Mouse (Mus musculus) lung, adult 2 months (tissue): ENCODE results near the gene Tmem59.

Experiments
- CTCF ChIP-seq: fragments of 200-500 bp; IDR thresholded peaks from 2 replicates; pipeline ENCODE4 v1.5.1; 2011; ENCODE audit warnings: mild to moderate bottlenecking, low read length, control low read depth; ENCODE audit not compliant: insufficient read depth
- POLR2A ChIP-seq: fragments of 200-500 bp; IDR thresholded peaks from 2 replicates; pipeline ENCODE4 v1.6.1; 2011; ENCODE audit warnings: low read depth, mild to moderate bottlenecking, control low read depth, low read length, borderline replicate concordance; ENCODE audit errors: extremely low read depth

DNA sequence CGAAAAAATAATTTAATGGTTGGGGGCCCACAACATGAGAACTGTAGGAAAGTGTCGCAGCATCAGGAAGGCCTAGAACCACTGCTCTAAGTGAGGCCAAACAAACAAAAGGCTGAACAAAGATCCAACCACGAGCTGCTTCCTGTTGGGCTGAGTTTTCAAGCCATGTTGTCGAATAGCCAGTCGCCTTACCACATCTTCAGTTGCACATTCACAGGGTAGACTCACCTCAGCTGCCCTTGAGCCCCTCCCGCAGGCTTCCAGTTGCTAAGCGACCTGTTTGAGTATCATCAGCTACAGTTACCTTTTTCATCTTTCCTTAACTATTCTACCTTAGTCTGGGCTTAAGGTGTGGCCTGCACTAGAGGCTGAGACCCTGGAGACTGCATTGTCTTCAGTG lies 24.8 kb downstream of the Tmem59 start:
- no peak for TF ChIP-seq CTCF
- no peak for TF ChIP-seq POLR2A
